Mouse (Mus musculus) myocyte (in vitro differentiated cells): ENCODE measurements around the gene H2-Ob.

Source experiments
- CEBPB ChIP-seq: IDR thresholded peaks from 2 replicates; pipeline ENCODE4 v1.6.1; 2011; ENCODE audit warnings: mild to moderate bottlenecking, moderate library complexity; ENCODE audit not compliant: poor library complexity, insufficient read depth, severe bottlenecking
- E2F4 ChIP-seq: IDR thresholded peaks from one replicate; pipeline ENCODE4 v1.6.1; 2011; ENCODE audit warnings: mild to moderate bottlenecking, control low read depth, moderate library complexity; ENCODE audit not compliant: insufficient read depth
- POLR2A ChIP-seq: IDR thresholded peaks from one replicate; pipeline ENCODE4 v1.6.1; 2011; ENCODE audit warnings: low read depth, mild to moderate bottlenecking, control low read depth, moderate library complexity; ENCODE audit not compliant: insufficient read length
- USF1 ChIP-seq: IDR thresholded peaks from one replicate; pipeline ENCODE4 v1.6.1; 2011; ENCODE audit warnings: low read depth, mild to moderate bottlenecking, control low read depth, moderate library complexity

DNA sequence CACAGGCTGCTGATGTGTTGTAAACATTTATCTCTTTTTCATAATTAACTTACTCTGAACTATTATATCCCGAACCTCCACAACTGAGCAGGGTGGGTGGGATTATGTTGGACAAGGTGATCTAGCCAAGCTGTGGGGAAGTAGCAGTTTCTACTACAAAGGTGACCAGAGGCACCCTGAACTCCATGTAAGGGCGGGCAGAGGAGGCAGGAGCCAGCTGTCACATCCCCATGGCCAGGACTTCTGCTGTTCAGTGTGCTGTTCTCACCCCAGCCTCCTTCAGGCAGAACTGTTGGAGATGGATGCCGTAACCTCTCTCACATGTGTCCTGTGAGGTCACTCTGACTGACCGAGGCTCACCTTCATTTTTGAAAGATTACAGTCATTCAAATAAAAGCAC lies 31.1 kb downstream of the H2-Ob start:
- TF ChIP-seq POLR2A (no peak), CEBPB (no peak), USF1 (no peak), E2F4 (no peak)
